Mouse (Mus musculus): ENCODE measurements around the gene Iqcd.

Gene Iqcd

DNA sequence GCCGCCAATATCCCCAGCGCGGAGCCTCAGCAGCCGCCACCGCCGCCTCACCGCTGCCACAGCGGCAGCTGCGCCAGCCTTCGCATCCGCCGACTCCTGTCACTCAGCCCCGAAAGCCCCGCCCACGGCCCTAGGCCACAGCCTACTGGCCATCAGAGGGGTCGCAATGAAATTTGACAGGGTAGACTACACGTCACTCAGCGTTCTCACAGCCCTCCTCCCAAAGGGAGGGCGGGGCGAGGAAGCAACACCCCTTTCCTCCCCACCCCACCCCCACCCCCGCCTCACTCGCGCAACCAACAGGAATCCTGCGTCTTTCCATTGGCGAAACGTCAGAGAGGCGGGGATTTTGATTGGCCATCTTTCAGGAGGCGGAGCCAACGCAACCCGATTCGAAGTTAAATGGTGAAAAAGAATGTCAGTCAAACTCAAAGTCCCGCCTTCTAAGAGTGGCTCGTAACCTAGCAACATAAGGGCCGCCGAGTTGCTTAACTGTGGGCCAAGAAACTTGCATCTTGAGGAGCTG, at the start of gene Iqcd, which contains the start of gene Tpcn1:
Iqcd (plus strand) TSS at position 448 of the 526 bp plus-strand sequence.
Tpcn1 (minus strand) TSS at position 105 of the 526 bp plus-strand sequence.
- DNase-seq (ENCODE audit: low read depth, low spot score), result peak; percentile 99

DNA sequence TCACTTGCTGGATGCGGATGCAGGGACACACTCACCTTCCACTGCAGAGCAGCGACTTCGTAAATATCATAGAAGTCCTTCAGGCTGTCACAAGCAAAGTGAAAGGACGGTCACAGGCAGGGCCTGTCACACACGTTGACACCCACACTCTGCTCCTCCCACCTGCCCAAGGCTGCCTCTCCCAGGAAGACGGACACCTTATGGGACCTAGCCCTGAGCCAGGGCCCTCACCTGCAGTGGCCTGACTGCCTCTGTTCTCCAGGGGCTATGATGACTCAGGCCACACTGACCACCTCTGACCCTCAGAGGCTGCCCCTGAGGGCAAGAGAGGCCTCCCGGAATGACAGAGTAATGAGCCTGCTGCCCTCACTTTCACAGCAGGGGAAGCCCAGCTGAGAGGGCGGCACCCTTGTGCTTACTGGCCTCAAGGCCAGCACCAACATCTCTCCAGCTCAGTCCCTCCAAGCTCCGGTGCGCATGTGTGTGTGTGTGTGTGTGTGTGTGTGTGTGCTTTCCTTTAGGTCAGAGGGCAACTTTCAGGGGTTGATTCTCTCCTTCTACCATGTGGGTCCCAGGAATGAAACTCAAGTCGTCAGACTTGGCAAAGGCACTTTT, 40.5 kb upstream of the Iqcd start:
- DNase-seq (ENCODE audit: low read depth, low spot score), result no peak

DNA sequence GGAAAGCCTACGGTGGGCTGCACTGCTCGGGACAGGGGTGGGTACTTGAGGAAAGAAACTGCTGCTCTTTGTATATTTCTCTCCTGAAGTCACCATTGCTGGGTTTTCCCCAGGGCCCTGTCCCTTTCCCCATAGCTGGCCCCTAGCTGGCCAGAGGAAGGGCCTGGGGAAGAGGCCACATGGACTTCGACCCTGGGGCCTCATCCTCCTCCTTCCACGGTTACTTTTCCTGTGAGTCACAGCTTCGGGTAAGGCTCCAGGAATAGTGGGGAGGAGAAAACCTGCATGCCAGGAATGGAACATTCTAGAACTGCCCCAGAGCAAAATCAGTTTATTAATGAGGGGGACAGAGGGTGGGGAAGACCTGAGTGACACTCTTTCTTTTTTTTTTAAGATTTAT, 38.7 kb upstream of the Iqcd start:
- no peak for DNase-seq (ENCODE audit: low read depth, low spot score)

DNA sequence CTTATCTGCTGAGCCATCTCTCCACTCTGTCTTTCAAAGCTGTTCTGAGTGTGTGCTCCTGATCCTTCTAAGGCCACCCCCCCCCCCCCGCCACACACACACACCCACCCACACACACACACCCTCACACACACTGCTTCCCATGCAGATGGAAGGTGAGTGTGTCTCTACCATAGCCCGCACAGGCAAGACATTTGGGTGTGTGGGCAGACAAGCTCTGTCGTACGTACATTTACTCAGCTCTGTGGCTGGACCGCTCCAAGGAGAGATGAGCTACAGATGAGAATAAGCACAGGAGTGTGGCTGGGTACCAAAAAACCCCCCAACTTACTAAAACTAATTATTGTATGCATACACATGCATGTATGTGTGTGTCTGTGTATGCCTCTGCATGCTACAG, 38.1 kb upstream of the Iqcd start:
- DNase-seq (ENCODE audit: low read depth, low spot score), result no peak

DNA sequence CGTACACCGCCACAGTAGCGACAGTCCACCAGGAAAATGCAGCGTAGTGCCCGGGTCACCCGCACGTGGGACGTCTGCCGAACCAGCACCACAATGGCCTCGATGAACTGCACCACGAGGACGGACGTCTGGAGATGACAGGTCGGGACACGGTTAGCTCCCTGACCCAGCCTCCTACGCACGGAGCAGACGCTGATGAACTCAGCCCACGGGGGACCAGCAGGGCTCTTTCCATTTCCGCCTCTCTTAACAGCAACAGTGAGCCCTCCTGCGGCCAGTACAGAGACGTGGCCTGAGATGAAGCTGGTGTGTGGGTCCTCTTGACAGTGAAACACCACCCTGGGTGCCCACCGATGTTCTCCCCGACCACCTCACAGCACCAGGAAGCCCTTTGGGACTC, 32.9 kb upstream of the Iqcd start:
- no peak for DNase-seq (ENCODE audit: low read depth, low spot score)

DNA sequence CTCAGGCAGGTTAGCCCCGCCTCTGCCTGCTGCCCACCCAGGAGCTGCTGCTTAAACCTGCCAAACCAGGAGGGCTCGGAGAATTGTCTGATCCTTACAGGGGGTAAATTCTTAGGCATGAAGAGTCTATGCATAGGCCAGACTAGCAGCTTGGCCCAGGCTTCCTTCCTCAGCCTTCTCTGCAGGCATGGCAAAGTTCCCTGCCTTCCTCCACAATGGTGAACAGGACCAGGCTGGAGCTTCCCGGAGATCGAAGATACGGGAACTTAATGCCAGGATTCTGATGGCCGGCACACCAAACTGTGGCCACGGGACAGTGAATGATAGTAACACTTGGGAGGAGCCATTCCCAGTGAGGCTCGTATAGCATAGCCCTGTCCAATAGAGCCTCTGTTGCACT, 30.8 kb upstream of the Iqcd start:
- DNase-seq (ENCODE audit: low read depth, low spot score), result no peak

DNA sequence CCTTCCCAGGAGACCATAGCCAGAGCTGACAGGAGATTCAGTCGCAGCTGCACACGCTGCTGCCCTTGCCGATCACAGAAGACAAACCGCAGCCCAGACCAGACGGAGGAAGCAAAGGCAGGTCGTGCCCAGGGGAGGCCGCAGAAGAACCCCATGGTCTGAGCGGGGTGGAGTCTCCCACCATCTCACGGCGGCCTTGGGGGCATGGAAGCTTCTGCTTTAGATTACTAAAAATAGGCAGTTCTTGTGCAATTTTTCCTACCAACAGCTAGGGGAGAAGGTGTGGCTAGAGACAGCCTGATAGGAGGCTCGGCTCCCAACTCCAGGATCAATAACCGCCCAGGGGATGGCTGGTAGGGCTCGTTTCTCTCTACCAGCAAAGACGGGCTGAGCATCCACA, 30.1 kb upstream of the Iqcd start:
- no peak for DNase-seq (ENCODE audit: low read depth, low spot score)

DNA sequence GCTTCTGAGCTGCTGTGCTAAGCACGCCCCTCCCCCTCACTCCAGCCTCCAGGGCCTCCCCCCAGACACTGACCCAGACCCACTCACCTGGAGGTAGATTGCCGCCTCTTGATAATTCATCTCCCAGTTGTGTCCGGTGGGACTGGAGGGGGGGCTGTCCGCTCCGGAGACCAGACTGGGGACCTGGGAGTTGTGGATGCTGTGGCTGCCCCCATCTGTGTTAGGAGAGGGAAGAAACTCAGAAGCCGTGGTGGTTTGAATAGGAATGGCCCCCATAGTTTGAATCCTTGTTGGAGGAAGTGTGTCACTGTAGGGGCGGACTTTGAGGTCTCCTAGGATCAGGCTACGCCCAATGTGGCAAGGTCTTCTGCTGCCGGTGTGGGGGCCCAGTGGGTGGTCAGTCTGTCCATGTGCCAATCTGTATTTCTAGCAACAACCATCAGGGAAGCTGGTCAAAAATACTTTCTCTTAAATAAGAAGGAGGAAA, 28.6 kb upstream of the Iqcd start:
- no peak for DNase-seq (ENCODE audit: low read depth, low spot score)

DNA sequence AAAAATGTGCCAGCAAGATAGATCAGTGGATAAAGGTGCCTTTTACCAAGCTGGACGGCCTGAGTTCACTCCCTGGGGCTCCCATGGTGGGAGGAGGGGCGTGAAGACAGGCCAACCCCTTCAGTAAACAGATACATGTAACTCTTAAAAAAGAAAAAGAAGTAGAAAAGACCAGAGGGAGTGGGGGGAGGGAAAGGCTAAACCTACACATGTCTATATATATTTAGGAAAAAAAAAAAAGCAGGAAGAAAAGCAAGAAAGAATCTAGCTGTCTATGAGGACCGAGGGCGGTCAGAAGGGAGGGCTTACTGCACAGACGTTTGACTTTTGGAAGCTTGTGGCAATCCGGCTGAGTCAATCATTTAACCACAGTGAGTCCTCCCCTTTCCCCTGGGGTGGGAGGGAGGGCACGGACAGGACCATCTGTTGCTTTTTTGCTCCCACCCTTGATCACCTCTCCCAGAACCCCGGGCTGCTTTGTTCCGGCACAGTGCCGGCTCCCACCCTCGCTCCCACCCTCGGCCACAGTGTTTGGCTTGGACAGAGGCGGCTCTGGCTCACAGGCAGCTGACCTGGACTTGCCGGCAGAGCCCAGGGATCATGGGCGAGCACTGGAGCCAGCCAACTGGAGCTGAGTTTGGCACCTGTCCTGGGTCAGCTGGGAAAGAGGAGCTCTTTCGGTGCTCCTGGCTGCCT, 28.1 kb upstream of the Iqcd start:
- no peak for DNase-seq (ENCODE audit: low read depth, low spot score)

DNA sequence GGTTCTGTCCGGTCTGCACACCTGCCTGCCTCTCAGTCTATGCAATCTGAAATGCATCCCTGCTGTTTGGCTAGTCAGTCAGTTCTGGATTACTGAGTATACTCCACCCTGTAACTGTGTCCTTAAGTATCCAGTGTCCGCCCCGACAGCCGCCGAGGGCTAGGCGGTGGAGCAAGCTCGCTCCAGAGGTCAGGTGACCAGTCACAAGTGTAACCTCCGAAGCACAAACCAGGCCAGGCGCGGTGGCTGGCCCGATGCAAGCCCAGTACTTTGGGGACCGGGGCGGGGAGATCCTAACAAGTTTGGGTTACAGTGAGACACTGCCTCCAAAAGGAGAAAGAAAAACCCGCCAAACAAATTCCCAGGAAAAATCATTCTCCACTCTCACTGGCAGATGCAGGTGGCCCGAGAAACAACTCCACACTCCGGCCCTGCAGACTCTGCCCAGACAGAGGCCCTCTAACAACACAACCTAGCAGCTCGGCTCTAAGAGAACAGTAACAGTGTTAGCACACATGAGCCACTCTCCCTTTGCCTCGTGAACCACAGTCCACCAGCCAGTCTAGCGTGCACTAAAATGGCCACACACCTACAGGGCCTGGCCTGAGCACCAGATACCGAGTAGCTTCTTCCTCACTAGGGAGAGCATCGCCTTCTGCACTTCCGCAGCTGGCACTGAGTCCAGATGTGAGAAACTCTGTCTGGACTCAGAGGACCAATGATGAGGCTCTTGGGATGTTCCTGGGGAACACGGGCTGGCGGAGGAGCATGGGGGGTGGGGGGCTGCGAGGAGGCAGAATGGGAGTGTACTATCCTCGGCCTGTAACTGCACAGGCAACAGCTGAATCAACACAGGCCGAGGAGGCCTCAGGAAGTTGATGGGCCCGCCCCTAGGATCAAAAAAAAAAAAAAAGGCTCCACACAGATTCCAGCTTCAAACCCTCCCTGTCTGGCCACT, 25.6 kb upstream of the Iqcd start:
- no peak for DNase-seq (ENCODE audit: low read depth, low spot score)

DNA sequence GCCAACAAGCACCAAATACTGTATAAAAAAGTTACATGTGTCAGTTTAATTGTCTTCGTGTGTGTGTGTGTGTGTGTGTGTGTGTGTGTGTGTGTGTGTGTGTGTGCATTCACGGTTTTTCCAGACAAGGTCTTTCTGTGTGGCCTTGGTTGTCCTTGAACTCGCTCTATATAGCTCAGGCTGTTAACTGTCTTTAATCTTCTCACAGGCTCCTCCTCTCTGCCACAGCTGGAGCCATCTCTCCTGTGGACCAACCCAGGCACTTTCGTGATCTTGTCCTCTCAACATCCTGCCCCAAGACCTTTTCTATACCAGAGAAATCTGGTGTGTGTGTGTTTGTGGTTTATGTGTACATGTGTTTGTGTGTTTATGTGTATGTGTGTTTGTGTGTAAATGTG, 24.9 kb upstream of the Iqcd start:
- DNase-seq (ENCODE audit: low read depth, low spot score), result no peak

DNA sequence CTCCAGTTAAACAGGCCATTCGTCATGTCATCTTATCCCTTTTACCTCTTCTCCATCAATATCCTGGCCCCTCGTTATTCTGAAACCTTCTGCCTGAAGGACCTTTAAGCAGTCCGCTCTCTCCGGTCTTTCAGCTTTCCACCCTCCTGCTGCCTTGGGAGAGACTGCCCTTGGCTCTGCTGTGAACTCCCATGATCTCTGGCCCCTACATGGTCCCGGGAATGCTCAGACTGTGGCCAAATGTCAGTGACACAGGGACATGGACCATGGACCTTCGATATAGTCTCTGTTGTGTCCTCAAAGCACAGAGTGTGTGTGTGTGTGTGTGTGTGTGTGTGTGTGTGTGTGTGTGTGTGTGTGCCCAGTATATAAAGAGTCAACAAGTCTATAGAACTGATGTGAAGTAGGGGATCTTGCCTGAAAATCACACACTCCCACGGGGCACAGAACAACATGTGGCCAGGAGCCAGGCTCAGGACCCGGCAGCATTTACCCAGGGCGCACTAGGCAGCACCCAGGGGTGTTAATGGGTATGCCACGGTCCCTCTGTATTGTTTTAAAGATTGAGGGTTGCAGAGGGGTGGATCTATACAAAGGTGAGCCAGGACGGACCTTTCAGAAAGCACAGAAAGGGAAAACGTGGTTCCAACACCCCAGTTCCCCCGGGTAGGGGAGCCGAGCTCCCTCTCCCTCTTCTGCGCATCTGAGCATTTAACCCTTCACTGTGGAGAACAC, 23.5 kb upstream of the Iqcd start:
- no peak for DNase-seq (ENCODE audit: low read depth, low spot score)

DNA sequence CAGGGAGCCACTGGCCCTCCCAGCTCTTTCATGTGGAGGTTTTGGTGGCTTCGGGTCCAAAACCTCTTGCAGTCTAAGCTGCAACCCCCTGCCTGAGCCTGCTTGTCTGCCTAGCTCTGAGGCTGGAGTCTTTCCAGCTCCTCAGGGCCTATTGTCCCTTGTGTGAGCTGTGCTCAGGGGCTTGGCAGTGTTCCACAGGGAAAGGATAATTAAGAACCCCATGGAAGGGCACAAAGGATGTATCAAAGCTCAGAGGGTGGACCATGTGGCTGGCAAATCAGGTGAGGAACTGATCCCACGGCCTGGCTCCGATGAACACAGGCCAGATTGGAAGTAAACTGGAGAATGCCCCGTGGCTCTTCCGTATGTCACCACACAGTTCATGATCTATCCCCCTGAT, 22.7 kb upstream of the Iqcd start:
- DNase-seq (ENCODE audit: low read depth, low spot score), result peak; percentile 75

DNA sequence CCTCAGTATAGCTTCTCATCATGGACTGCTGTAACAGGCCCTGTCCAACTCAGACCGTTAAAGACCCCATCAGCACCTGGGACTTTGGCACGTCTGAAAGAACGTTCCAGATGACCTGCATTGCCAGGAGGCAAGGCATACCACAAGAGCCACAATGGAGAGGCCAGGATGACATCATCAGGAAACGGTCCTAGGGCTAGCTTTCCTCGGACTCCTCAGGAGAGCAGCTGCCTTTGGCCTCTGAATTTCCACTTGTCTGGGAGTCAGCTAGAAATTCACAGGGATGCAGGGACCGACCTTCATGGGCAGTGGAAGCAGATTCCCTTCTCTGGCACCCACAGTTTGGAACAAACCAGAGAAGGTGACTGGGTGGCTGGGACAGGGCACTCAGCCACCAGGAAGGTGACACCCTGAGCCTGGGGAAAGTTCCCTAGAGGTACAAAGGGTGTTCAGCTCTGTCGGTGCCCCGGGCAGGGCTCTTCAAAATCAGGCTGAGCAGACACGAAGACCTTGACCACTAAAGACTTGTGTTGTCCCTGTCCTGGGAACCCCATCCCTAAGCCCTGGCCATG, 22.0 kb upstream of the Iqcd start:
- no peak for DNase-seq (ENCODE audit: low read depth, low spot score)

DNA sequence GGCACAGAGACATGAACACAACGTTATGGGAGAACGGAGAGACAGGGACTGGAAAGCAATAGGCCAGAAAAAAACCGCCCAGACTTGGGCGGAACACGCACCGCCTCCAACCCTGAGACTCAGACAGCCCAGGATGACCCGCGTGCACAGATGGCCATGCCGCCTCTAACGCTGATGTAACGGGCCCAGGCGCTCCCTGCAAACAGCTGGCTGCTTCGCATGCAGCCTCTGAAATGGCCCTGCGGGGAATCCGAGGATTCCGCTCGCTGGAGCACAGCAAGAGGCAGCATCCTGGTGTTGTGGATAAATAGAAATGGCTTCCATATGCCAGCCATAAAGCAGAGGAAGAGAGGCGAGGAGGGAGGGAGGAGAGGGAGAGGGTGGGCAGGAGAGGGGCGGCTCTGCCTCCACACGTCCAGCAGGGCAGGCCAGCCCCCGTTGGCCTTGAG, 21.5 kb upstream of the Iqcd start:
- no peak for DNase-seq (ENCODE audit: low read depth, low spot score)

DNA sequence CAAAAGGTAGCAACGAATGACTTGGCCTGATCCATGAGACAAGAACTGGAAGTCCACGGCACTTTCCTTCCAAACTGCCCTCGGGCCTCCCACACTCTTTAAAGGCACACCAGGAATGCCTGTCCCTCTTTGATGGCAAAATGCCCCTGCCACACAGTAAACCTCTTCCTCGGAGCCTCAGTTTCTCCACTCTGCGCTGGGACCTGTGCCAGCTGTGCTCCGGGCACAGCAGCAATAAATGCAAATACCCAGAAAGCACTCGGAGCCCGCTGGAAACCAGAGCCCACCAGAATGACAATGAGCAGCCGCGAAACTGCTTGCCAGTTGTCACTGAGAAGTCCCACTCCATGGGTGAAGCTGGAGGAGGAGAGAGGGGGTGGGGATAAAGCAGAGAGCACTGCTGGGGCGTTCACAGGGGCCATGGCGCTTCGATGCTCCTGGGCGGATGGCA, 21.0 kb upstream of the Iqcd start:
- no peak for DNase-seq (ENCODE audit: low read depth, low spot score)

DNA sequence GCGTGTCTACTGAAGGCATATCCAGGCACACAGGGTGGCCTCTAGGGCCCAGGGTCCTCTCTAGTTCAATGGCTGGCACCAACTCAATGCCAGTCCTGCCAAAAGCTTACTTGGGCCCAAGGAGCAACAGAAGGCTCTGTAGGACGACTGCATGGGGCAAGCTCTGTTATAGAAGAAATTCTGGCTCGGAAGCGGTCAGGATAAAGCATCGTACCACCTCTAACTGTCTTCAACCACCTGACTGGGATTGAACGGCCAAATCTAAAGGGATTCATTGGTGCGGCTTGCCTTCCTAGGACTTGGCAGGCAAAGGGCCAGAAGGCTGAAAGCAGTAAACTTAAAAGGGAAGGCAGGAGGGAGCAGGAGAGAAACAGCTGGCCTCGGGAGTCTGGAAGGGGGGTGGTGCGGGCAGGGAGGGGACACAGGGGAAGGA, 20.5 kb upstream of the Iqcd start:
- DNase-seq (ENCODE audit: low read depth, low spot score), result no peak

DNA sequence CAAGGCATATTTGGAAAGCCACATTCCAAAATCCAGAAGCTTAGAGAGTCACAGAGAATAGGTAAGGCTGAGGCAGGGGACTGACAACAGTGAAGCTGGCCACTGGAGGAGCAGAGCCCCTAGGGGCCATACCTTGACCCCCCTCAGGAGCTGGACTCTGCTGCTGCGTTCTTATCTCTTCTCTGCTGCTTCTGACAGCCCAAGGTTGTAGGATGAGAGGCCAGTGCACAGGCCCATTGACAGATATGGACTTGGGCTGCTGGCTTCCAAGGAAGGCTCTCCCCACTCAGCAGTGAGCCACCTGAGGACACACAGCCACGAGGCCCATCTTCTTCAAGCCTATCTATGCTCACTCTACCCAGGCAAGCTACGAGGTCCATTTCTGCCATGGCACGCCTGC, 19.9 kb upstream of the Iqcd start:
- DNase-seq (ENCODE audit: low read depth, low spot score), result no peak

DNA sequence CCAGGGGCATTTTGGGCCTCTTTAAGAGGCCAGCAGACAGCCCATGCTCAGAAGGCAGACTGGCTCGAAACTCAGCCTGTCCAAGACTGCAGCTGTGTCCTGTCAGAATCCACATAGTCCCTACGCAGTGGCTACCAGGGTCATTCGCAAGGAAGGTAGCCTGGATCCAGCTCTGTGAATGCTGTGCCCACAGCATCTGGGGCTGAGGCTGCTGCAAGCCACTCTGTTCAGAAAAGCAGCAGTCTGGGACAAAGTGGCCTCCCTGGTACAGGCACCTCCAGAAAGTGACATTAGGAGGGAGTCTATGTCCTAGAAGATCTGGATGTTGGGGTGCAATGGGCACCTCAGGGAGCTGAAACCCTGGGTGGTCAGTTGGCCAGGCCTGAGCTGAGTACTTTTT, 19.0 kb upstream of the Iqcd start:
- no peak for DNase-seq (ENCODE audit: low read depth, low spot score)

DNA sequence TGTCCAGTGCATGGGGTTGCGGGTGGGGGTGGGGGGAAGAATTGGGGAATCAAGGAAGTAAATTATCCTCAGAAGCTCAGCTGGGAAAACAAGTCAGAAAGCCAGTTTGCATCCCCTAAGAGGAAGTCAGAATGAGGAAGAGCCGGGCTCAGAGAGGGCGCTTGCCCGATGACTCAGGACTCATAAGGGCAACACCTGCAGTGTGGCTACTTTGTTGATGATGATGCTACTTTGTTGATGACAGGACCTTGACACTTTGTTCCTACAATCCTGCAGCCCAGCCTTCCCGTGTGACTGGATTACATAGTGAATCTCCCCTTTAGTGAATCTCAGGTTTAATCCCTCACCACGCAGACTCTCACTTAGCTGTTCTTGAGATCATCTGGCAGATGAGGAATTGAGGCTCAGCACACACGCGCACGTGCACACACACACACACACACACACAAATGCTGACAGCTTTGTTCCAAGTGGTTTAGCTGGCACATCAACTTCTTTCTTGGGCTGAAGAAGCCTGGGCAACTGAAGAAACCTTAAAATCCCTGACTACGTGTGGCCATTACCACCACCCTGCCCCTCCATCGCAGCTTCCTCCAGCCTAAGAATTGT, 18.4 kb upstream of the Iqcd start:
- DNase-seq (ENCODE audit: low read depth, low spot score), result no peak

Data from brain, embryonic 18.5 days (tissue).